Mouse (Mus musculus) embryonic facial prominence, embryonic 14.5 days (tissue): ENCODE data around the gene Sidt1. TPM values are rescaled to one million over a fixed set of nuclear protein-coding genes. Genes with fewer than 3 reads are reported as not detected.

Experiments used
- ATAC-seq: fragments of 200-750 bp; cut with Nextera tagmentation; 2 replicates; pipeline ENCODE4 v1.8.0; 2017; ENCODE audit warnings: low read depth, moderate number of reproducible peaks, moderate TSS enrichment
- DNase-seq: peaks from one replicate; pipeline ENCODE4 v3.0.0-alpha.2; 2015; ENCODE audit warnings: low spot score
- H3K27ac ChIP-seq: fragments of 300-500 bp; sonication (generic); replicated peaks from 2 replicates; pipeline ENCODE4 v1.5.1; 2014; ENCODE audit warnings: low read depth, mild to moderate bottlenecking, low read length, moderate library complexity
- H3K27me3 ChIP-seq: fragments of 300-500 bp; sonication (generic); replicated peaks from 2 replicates; pipeline ENCODE4 v1.6.1; 2014; ENCODE audit warnings: low read length; ENCODE audit not compliant: control insufficient read depth, insufficient read depth
- H3K36me3 ChIP-seq: fragments of 300-500 bp; sonication (generic); 2 replicates; pipeline ENCODE4 v1.6.1; 2014; ENCODE audit warnings: low read length, mixed read lengths; ENCODE audit not compliant: control insufficient read depth, insufficient read depth
- H3K4me1 ChIP-seq: fragments of 300-500 bp; sonication (generic); 2 replicates; pipeline ENCODE4 v1.6.1; 2014; ENCODE audit warnings: antibody characterized with exemption, low read length; ENCODE audit not compliant: control insufficient read depth, insufficient read depth
- H3K4me2 ChIP-seq: fragments of 300-500 bp; sonication (generic); 2 replicates; pipeline ENCODE4 v1.6.1; 2014; ENCODE audit warnings: low read depth, mild to moderate bottlenecking, low read length, moderate library complexity, mixed read lengths
- H3K4me3 ChIP-seq: fragments of 300-500 bp; sonication (generic); 2 replicates; pipeline ENCODE4 v1.5.1; 2014; ENCODE audit warnings: low read depth, mild to moderate bottlenecking, low read length
- H3K9ac ChIP-seq: fragments of 300-500 bp; sonication (generic); 2 replicates; pipeline ENCODE4 v1.6.1; 2014; ENCODE audit warnings: low read depth, mild to moderate bottlenecking, low read length, moderate library complexity, mixed read lengths
- H3K9me3 ChIP-seq: fragments of 300-500 bp; sonication (generic); 2 replicates; pipeline ENCODE4 v1.6.1; 2016; ENCODE audit warnings: low read length; ENCODE audit not compliant: control insufficient read depth
- WGBS: fragments of 180-500 bp; shearing (Covaris S2); extraction: QIAGEN DNeasy Blood & Tissue Kit; methylation state at CpG from one replicate; pipeline ENCODE4 v1.1.7; 2014; 5-methylcytosine and 5-hydroxymethylcytosine counted together
- polyA plus RNA-seq: library from polyadenylated mRNA; unstranded; fragments of >200 nt; fragmentation: Nextera tagmentation; extraction: Ambion mirVana; gene quantifications from 2 replicates; pipeline ENCODE4 v1.2.1, GENCODE M21; 2014

Gene Sidt1
- polyA plus RNA-seq, 1 experiment from 2014 or later: 2.0 TPM

- Histone ChIP-seq H3K27ac (no peak overlapping the region), H3K36me3 (no peaks in the 10 kb centered on the region), H3K9me3 (no peaks in the 10 kb centered on the region), H3K4me1 (no peaks in the 10 kb centered on the region), H3K4me3 (no peak overlapping the region), H3K4me2 (no peak overlapping the region), H3K27me3 (no peaks in the 10 kb centered on the region), H3K9ac (no peak overlapping the region)
- ATAC-seq (no peak), DNase-seq (no peak)
- WGBS: 91% methylated on average over 10 of the region's 10 CpGs
Observed at GRCm38 (mm10) chr16:44249985-44250384, 83.0 kb downstream of the Sidt1 start.

DNA sequence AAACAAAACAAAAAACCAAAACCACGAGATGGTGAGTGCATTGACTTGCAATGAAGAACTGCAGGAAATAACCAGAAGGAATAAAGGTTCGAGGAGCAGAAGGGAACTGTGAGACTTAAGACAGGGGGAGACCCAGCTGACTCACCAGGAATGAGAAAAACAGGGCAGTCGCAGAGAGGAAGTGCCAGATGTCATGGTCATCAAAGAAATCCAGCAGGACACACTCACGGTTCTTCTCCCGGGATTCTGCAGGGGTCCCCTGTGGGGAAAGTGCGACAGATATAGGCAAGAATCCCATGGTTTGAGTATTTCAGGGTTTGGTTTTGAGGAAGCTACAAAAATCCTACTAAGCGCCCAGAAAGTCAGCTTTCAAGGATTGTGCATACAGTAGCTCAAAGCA is 89.7 kb downstream of the Sidt1 start:
- Histone ChIP-seq H3K9ac (no peak overlapping the region), H3K4me2 (no peak overlapping the region), H3K4me1 (no peaks in the 10 kb centered on the region), H3K36me3 (no peaks in the 10 kb centered on the region), H3K9me3 (no peaks in the 10 kb centered on the region), H3K4me3 (no peak overlapping the region), H3K27ac (no peak overlapping the region), H3K27me3 (no peaks in the 10 kb centered on the region)
- ATAC-seq (no peak), DNase-seq (no peak)
- 61% methylated on average over 7 of the region's 7 CpGs for WGBS

- Histone ChIP-seq H3K27ac (no peak overlapping the region), H3K4me1 (no peaks in the 10 kb centered on the region), H3K9ac (no peak overlapping the region), H3K9me3 (no peaks in the 10 kb centered on the region), H3K36me3 (no peaks in the 10 kb centered on the region), H3K4me2 (no peak overlapping the region), H3K27me3 (no peaks in the 10 kb centered on the region), H3K4me3 (no peak overlapping the region)
- no peak for ATAC-seq
- WGBS: 4% methylated on average over 1 of the region's 1 CpGs
- DNase-seq: peak; percentile 72
Observed at GRCm38 (mm10) chr16:44242633-44243032, 90.4 kb downstream of the Sidt1 start.

GRCm38 (mm10) chr16:44240406-44240805 is 92.6 kb downstream of the Sidt1 start:
- Histone ChIP-seq H3K27me3 (no peaks in the 10 kb centered on the region), H3K27ac (no peak overlapping the region), H3K36me3 (no peaks in the 10 kb centered on the region), H3K4me1 (no peaks in the 10 kb centered on the region), H3K9ac (no peak overlapping the region), H3K4me2 (no peak overlapping the region), H3K4me3 (no peak overlapping the region), H3K9me3 (no peaks in the 10 kb centered on the region)
- WGBS: 64% methylated on average over 8 of the region's 8 CpGs
- no peak for DNase-seq
- ATAC-seq: no peak

GRCm38 (mm10) chr16:44238835-44239263 is 94.1 kb downstream of the Sidt1 start:
- WGBS: 40% methylated on average over 10 of the region's 10 CpGs
- Histone ChIP-seq H3K27me3 (no peaks in the 10 kb centered on the region), H3K9ac (no peak overlapping the region), H3K36me3 (no peaks in the 10 kb centered on the region), H3K4me3 (no peak overlapping the region), H3K27ac (0 out of 2 replicates have a peak overlapping the region, but pooled peaks have one; percentile 2), H3K4me1 (no peaks in the 10 kb centered on the region), H3K9me3 (no peaks in the 10 kb centered on the region), H3K4me2 (no peak overlapping the region)
- ATAC-seq (peak; percentile 84), DNase-seq (peak; percentile 83)

GRCm38 (mm10) chr16:44237836-44238235 is 95.2 kb downstream of the Sidt1 start:
- no peaks in the 10 kb centered on the region for H3K4me1 ChIP-seq
- no peaks in the 10 kb centered on the region for H3K9me3 ChIP-seq
- H3K4me3 ChIP-seq: no peak overlapping the region
- no peak overlapping the region for H3K9ac ChIP-seq
- 66% methylated on average over 3 of the region's 3 CpGs for WGBS
- H3K36me3 ChIP-seq: no peaks in the 10 kb centered on the region
- 0 out of 2 replicates have a peak overlapping the region, but pooled peaks have one; percentile 13 for H3K27ac ChIP-seq
- no peaks in the 10 kb centered on the region for H3K27me3 ChIP-seq
- ATAC-seq (no peak), DNase-seq (no peak)
- no peak overlapping the region for H3K4me2 ChIP-seq

- H3K9me3 ChIP-seq: no peaks in the 10 kb centered on the region
- H3K36me3 ChIP-seq: no peaks in the 10 kb centered on the region
- H3K27me3 ChIP-seq: no peaks in the 10 kb centered on the region
- H3K4me1 ChIP-seq: no peaks in the 10 kb centered on the region
- no peak overlapping the region for H3K9ac ChIP-seq
- H3K4me3 ChIP-seq: no peak overlapping the region
- no peak for DNase-seq
- WGBS: 82% methylated on average over 7 of the region's 7 CpGs
- ATAC-seq: no peak
- H3K27ac ChIP-seq: no peak overlapping the region
- H3K4me2 ChIP-seq: no peak overlapping the region
Observed at GRCm38 (mm10) chr16:44233019-44233418, 100.0 kb downstream of the Sidt1 start.

DNA sequence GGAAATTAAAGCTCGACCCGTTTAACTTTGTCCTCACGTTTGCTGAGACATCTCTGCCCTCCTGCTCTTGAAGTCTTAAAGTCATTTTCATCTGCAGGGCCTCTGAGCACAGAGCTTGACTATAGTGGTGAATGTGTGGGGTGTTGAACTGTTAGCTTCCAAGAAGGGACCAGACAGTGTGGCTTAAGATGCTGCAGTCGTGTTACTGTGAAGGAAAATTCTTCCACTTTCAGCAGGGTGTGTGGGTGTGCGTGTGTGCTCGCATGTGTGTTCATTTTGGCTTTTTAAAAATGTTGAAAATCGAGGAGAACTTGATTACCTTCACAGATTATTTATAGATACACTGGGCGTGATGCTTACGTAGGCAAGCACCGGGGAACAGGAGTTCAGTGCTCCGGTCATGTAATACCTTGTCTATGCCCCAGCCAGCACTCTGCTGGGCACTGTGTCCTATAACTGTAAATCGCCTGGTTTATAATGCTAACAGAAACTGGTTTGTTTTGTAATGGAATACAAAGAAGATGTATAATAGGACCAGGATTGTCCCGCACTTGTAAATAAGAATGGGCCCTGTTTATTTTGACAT is 106.2 kb downstream of the Sidt1 start:
- 85% methylated on average over 13 of the region's 13 CpGs for WGBS
- DNase-seq: no peak
- Histone ChIP-seq H3K4me1 (no peaks in the 10 kb centered on the region), H3K36me3 (0 out of 2 replicates have a peak, but pooled peaks cover 6% of the 10 kb centered on the region), H3K27me3 (no peaks in the 10 kb centered on the region), H3K9me3 (no peaks in the 10 kb centered on the region), H3K4me3 (no peak overlapping the region), H3K9ac (no peak overlapping the region), H3K4me2 (no peak overlapping the region), H3K27ac (no peak overlapping the region)
- ATAC-seq: no peak

GRCm38 (mm10) chr16:44221463-44221862 is 111.5 kb downstream of the Sidt1 start:
- Histone ChIP-seq H3K27ac (no peak overlapping the region), H3K9me3 (no peaks in the 10 kb centered on the region), H3K36me3 (peaks cover 57% of the 10 kb centered on the region), H3K27me3 (no peaks in the 10 kb centered on the region), H3K4me1 (no peaks in the 10 kb centered on the region), H3K4me2 (no peak overlapping the region), H3K4me3 (no peak overlapping the region), H3K9ac (no peak overlapping the region)
- 78% methylated on average over 6 of the region's 6 CpGs for WGBS
- DNase-seq (no peak), ATAC-seq (no peak)
